Mouse (Mus musculus) CH12.LX (cell line): ENCODE results near the gene Cx3cr1. TPM values are rescaled to one million over a fixed set of nuclear protein-coding genes. Genes with fewer than 3 reads are reported as not detected.

ENCODE experiments used
- DNase-seq: peaks from one replicate; pipeline ENCODE4 v3.0.0-alpha.2; 2013; ENCODE audit errors: extremely low read depth
- H3K27ac ChIP-seq: 2 replicates; pipeline ENCODE4 v1.5.1; 2012; ENCODE audit warnings: low read depth, mild to moderate bottlenecking, control low read depth, moderate library complexity; ENCODE audit not compliant: insufficient read depth
- H3K27me3 ChIP-seq: replicated peaks from 2 replicates; pipeline ENCODE3; 2012; ENCODE audit warnings: inconsistent platforms
- H3K36me3 ChIP-seq, 2 experiments: replicated peaks in 1 of 2; 2 replicates each; pipeline versions ENCODE3 to v1.6.1; 2012; ENCODE audit warnings: inconsistent platforms in 1 of 2, low read length in 1 of 2, mild to moderate bottlenecking in 1 of 2, mixed read lengths in 1 of 2, moderate library complexity in 1 of 2; ENCODE audit not compliant: control insufficient read depth in 1 of 2, insufficient read depth in 1 of 2
- H3K4me1 ChIP-seq, 2 experiments: 2 replicates each; pipeline ENCODE4 v1.6.1; 2012; ENCODE audit warnings: inconsistent platforms in 1 of 2, moderate library complexity in 1 of 2; ENCODE audit not compliant: insufficient read depth in 2 of 2, control insufficient read depth in 1 of 2
- H3K4me2 ChIP-seq: 2 replicates; pipeline ENCODE4 v1.6.1; 2012; ENCODE audit warnings: low read depth, mild to moderate bottlenecking, control low read depth; ENCODE audit not compliant: poor library complexity, insufficient read depth, severe bottlenecking
- H3K4me3 ChIP-seq, 3 experiments: fragments of 150-350 bp in 1 of 3; sonication (generic) in 1 of 3; replicated peaks in 1 of 3; 2 replicates each; pipeline versions ENCODE3 to v1.5.1; 2011 to 2012; ENCODE audit warnings: low read depth in 2 of 3, low read length in 2 of 3, mild to moderate bottlenecking in 2 of 3, moderate library complexity in 2 of 3, control low read depth in 1 of 3, improper control_type of control experiment in 1 of 3, inconsistent platforms in 1 of 3, mixed read lengths in 1 of 3; ENCODE audit not compliant: poor library complexity in 1 of 3
- H3K79me2 ChIP-seq: replicated peaks from 2 replicates; pipeline ENCODE4 v1.6.1; 2012; ENCODE audit warnings: mild to moderate bottlenecking, moderate library complexity; ENCODE audit not compliant: control insufficient read depth, poor library complexity, insufficient read depth, severe bottlenecking; ENCODE audit errors: extremely low read depth
- H3K9ac ChIP-seq: 2 replicates; pipeline ENCODE4 v1.6.1; 2012; ENCODE audit warnings: low read depth, mild to moderate bottlenecking, control low read depth, moderate library complexity; ENCODE audit not compliant: insufficient read depth
- H3K9me3 ChIP-seq: replicated peaks from 2 replicates; pipeline ENCODE3; 2012; ENCODE audit warnings: low read length, inconsistent platforms, mixed read lengths
- CHD1 ChIP-seq: IDR thresholded peaks from 2 replicates; pipeline ENCODE4 v1.6.1; 2012; ENCODE audit warnings: low read depth, low read length, improper control_type of control experiment, inconsistent platforms
- E2F4 ChIP-seq: IDR thresholded peaks from 2 replicates; pipeline ENCODE4 v1.6.1; 2011; ENCODE audit warnings: low read depth, low read length, improper control_type of control experiment; ENCODE audit not compliant: insufficient replicate concordance
- ELF1 ChIP-seq: IDR thresholded peaks from 2 replicates; pipeline ENCODE4 v1.6.1; 2014; ENCODE audit warnings: low read depth, mild to moderate bottlenecking, inconsistent platforms, low read length, improper control_type of control experiment
- IRF4 ChIP-seq: IDR thresholded peaks from 2 replicates; pipeline ENCODE4 v1.6.1; 2014; ENCODE audit warnings: low read depth, mild to moderate bottlenecking, inconsistent platforms, low read length, improper control_type of control experiment
- JUND ChIP-seq: conservative IDR thresholded peaks from 2 replicates; pipeline ENCODE4 v1.6.1; 2011; ENCODE audit warnings: low read depth, low read length, improper control_type of control experiment
- MAFK ChIP-seq: IDR thresholded peaks from 2 replicates; pipeline ENCODE4 v1.6.1; 2011; ENCODE audit warnings: low read length, improper control_type of control experiment; ENCODE audit not compliant: insufficient replicate concordance
- MAX ChIP-seq: IDR thresholded peaks from 2 replicates; pipeline ENCODE4 v1.6.1; 2011; ENCODE audit warnings: low read length, improper control_type of control experiment
- MEF2A ChIP-seq: IDR thresholded peaks from 2 replicates; pipeline ENCODE4 v1.6.1; 2014; ENCODE audit warnings: low read depth, mild to moderate bottlenecking, inconsistent platforms, low read length, improper control_type of control experiment, borderline replicate concordance
- MYC ChIP-seq: IDR thresholded peaks from 2 replicates; pipeline ENCODE4 v1.6.1; 2011; ENCODE audit warnings: low read depth, mild to moderate bottlenecking, improper control_type of control experiment, low read length
- POLR2AphosphoS2 ChIP-seq: IDR thresholded peaks from 2 replicates; pipeline ENCODE4 v1.6.1; 2011; ENCODE audit warnings: low read depth, low read length, improper control_type of control experiment
- SIN3A ChIP-seq: IDR thresholded peaks from 2 replicates; pipeline ENCODE4 v1.6.1; 2012; ENCODE audit warnings: low read length, improper control_type of control experiment, inconsistent platforms
- TBP ChIP-seq: conservative IDR thresholded peaks from 2 replicates; pipeline ENCODE4 v1.6.1; 2011; ENCODE audit warnings: low read depth, low read length, improper control_type of control experiment
- TCF12 ChIP-seq: IDR thresholded peaks from 2 replicates; pipeline ENCODE4 v1.6.1; 2014; ENCODE audit warnings: low read depth, mild to moderate bottlenecking, inconsistent platforms, low read length, improper control_type of control experiment
- dilution Hi-C: fragments of 300-500 bp; cut with MboI; formaldehyde crosslinking; loops from 2 replicates; pipeline ENCODE4 v1.14.3; 2020; ENCODE audit warnings: low sequenced_read_pairs; ENCODE audit not compliant: extremely low pct_unique_long_range_greater_than_20kb, extremely low pct_ligation_motif_present
- in situ Hi-C: fragments of 300-500 bp; cut with MboI; formaldehyde crosslinking; loops from 3 replicates; pipeline ENCODE4 v1.14.3; 2019; ENCODE audit warnings: low sequenced_read_pairs, low pct_ligation_motif_present, low pct_unique_long_range_greater_than_20kb, mixed read lengths
- polyA plus RNA-seq: library from polyadenylated mRNA; unstranded; fragments of >175 nt; gene quantifications from 2 replicates; pipeline ENCODE4 v1.2.1, GENCODE M21; 2012; ENCODE audit warnings: low read depth; ENCODE audit not compliant: insufficient read length
- total RNA-seq, 2 experiments: library from RNA; depleted of rRNA; stranded (reverse); fragments of 300-350 nt in 1 of 2; fragments of >200 nt in 1 of 2; gene quantifications; 2 replicates each; pipeline ENCODE4 v1.2.3; 2012 to 2014

Gene Cx3cr1
- total and polyA plus RNA-seq, 3 experiments = 0.06 TPM; not detected in 2

DNA sequence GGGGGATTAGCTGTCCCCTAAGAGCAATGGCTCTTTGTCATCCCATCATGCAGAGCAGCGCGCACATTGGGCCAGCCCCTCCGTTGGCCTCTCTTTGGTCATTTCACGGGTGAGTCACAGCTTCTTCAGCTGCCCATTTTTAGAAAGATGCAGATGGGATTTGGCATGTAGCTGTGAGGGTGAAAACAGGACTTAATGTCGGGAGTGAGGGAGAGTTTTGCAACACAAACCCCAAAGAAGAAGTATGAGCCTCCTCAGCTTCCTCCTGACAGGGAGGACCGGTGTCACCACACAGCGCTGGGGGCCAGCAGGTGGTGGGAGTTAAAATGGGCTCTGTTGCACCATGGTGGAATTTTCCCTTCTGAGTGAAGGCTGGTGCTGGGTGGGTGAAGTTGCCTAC lies 26.6 kb downstream of the Cx3cr1 start:
- dilution Hi-C loops = no loop called here
- DNase-seq = no peak
- TF ChIP-seq TBP (no peak), MAX (no peak), IRF4 (no peak), MYC (no peak), JUND (no peak), MAFK (no peak), TCF12 (no peak)
- TF ChIP-seq, all 38 proteins: peak for 0
- Histone ChIP-seq H3K36me3 (no peaks in the 10 kb centered on the region), H3K4me3 (no peak overlapping the region), H3K27me3 (peaks cover 8% of the 10 kb centered on the region), H3K79me2 (no peaks in the 10 kb centered on the region), H3K4me2 (no peak overlapping the region), H3K27ac (no peak overlapping the region), H3K9me3 (peaks cover 9% of the 10 kb centered on the region), H3K9ac (no peak overlapping the region), H3K4me1 (peaks cover 0 to 7% of the 10 kb centered on the region in 2 experiments; a peak in 2 of 4 replicates)
- in situ Hi-C loops = no loop called here

DNA sequence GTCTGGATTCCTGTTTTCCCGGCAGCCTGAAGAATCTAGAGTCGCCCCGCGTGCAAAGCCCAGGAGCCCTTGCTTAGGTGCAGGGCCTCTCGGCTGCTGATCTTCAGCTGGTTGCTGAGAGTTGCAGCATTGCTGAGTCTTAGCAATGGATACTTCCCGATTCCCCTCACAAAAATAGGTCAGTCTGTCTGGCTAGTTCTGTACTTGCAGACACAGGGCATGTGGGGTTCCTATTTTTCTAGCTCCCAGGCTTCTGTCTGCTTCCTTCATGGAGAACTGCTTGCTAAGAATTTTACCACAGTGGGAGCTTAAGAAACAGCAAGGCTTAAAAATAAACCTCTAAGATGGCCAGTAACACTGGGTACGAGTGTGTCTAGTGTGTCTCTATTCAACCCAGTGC lies 32.3 kb downstream of the Cx3cr1 start:
- Histone ChIP-seq H3K36me3 (no peaks in the 10 kb centered on the region), H3K9ac (no peak overlapping the region), H3K9me3 (peaks cover 9% of the 10 kb centered on the region), H3K27me3 (peaks cover 13% of the 10 kb centered on the region), H3K79me2 (no peaks in the 10 kb centered on the region)
- dilution Hi-C loops = no loop called here
- TF ChIP-seq E2F4 (no peak), MYC (no peak), TBP (no peak), TCF12 (no peak), CHD1 (no peak)
- TF ChIP-seq, all 38 proteins: peak for 0
- in situ Hi-C loops = no loop called here
- DNase-seq = no peak
- H3K4me3 ChIP-seq = no peak overlapping the region
- no peak overlapping the region for H3K27ac ChIP-seq
- H3K4me1 ChIP-seq = no peaks in the 10 kb centered on the region
- no peak overlapping the region for H3K4me2 ChIP-seq

DNA sequence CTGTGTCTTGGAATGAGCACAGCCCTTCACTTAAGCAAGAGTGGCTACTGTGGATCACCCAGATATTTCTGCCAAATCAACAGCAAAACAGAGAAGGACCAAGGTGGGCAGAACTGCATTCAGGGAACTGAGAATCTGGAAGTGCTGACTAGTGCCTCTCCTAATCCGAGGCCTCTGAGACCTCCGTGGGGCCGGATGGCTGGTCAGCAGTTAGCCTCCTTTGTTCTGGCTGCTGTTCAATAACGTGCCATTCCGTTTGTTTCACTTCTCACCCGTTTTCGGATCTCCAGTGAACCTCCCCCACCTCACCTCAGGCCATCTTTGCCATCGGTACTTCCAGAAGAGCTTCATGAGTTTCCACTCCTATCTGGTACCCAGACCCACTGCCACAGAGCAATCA lies 35.3 kb downstream of the Cx3cr1 start:
- TF ChIP-seq POLR2AphosphoS2 (no peak), TCF12 (no peak), SIN3A (no peak), MEF2A (no peak), ELF1 (no peak)
- dilution Hi-C loops = no loop called here
- H3K4me1 ChIP-seq = no peaks in the 10 kb centered on the region

More for the DNA sequence above, 35.3 kb downstream of the Cx3cr1 start:
- Histone ChIP-seq H3K27ac (no peak overlapping the region), H3K4me2 (no peak overlapping the region), H3K9ac (no peak overlapping the region), H3K9me3 (peaks cover 1% of the 10 kb centered on the region), H3K36me3 (no peaks in the 10 kb centered on the region), H3K79me2 (no peaks in the 10 kb centered on the region), H3K4me3 (no peak overlapping the region), H3K27me3 (peaks cover 14% of the 10 kb centered on the region)
- in situ Hi-C loops = no loop called here
- DNase-seq = no peak
